ENCODE assay signal across 8 mouse cellular contexts in the genomic region with DNA sequence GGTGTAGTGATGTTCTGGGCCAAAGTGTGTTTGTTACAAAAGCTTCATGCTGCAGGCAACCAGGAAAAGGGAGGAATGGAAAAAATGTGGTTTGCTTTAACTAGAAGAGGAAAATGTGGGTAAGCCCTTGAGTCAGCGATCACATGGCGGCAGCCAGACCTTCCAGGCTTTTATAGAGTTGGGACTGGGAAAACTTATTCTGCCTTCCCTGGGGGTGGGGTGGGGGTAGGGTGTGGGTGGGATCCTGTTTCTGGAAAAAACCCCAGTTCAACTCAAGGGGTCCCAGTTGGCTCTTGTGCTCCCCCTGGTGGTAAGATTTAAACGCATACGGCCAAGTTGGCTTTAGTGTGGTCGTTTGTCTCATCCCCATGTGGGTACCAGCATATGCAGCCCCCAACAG. TPM values are rescaled to one million over a fixed set of nuclear protein-coding genes. Genes with fewer than 3 reads are reported as not detected.
DNase-seq lines count a peak whose midpoint lies in the region; ATAC-seq and TF ChIP-seq lines count a peak whose summit lies in the region.

No protein-coding gene starts in this region.

- H3K9me3 ChIP-seq in G1E (replicated peaks), result peaks cover 65% of the 10 kb centered on the region

- H3K27me3 ChIP-seq in G1E (ENCODE audit: insufficient read depth, low read length), result no peaks in the 10 kb centered on the region

- H3K36me3 ChIP-seq in G1E (replicated peaks), result no peaks in the 10 kb centered on the region

- DNase-seq in left cerebral cortex, adult 2 months (ENCODE audit: extremely low spot score in 1 of 2, low spot score in 2 of 2), result no peak
- DNase-seq in left cerebral cortex, adult 18-20 months (ENCODE audit: low spot score in 2 of 2), result no peak
- no peak for DNase-seq in G1E (ENCODE audit: low spot score)
- DNase-seq in embryo, embryonic 11.5 days (ENCODE audit: low read depth, low spot score), result peak; percentile 43
- DNase-seq in lung, postnatal 14 days, result peak; percentile 51
- DNase-seq in cerebellum, postnatal 4 days (ENCODE audit: low spot score in 2 of 2), result no peak
- no peak for DNase-seq in layer of hippocampus, postnatal 14 days (ENCODE audit: low spot score in 2 of 2)

- peak; percentile 63 for TF ChIP-seq CTCF in left cerebral cortex, adult 2 months (IDR thresholded peaks at IDR 0.05)
- TF ChIP-seq CTCF in G1E (IDR thresholded peaks at IDR 0.05; ENCODE audit: low read depth, low read length), result 0 out of 2 replicates have a peak, but pooled peaks have one; percentile 19

- intact Hi-C loops in left cerebral cortex, adult 2 months (cut with DNase I), result loop anchor here (1.0 to 2.0 kb wide), 3 partner anchors 72 to 105 kb away; no protein-coding TSS in a partner anchor

- no peak overlapping the region for H3K4me3 ChIP-seq in left cerebral cortex, adult 2 months
- no peak overlapping the region for H3K4me3 ChIP-seq in G1E (ENCODE audit: low read depth, low read length)

- H3K27ac ChIP-seq in left cerebral cortex, adult 2 months, result no peak overlapping the region

- H3K4me1 ChIP-seq in G1E (ENCODE audit: insufficient read depth, low read depth, low read length), result no peaks in the 10 kb centered on the region

- ATAC-seq in G1E (ENCODE audit: extremely low read depth, insufficient number of reproducible peaks, low FRiP score, poor library complexity, severe bottlenecking), result no peak
- no peak for ATAC-seq in activated CD4-positive, CD25-positive, alpha-beta regulatory T cell, adult 4 months

RNA-seq across cellular contexts. Expression of a gene that starts 3.5 kb away (rescaled TPM):
- 10 to 100 TPM; 39.6 to 40.7 TPM for total RNA-seq in left cerebral cortex, adult 2 months (2021)
- 10 to 100 TPM; 37.7 to 41.6 TPM for total RNA-seq in left cerebral cortex, adult 18-20 months (2021)
- total RNA-seq in G1E (2014; fragmentation: Nextera tagmentation) (not detected in 2 replicates), G1E (2017) (not detected in 2 replicates)
- not detected in 2 replicates for polyA plus RNA-seq in G1E (2012)
- polyA plus RNA-seq in activated CD4-positive, CD25-positive, alpha-beta regulatory T cell, adult 4 months (2017; shearing (Covaris generic)), result 100 to 1,000 TPM in 1 of 2 experiments, 10 to 100 TPM in 1; 73.3 to 104 TPM
- 100 to 1,000 TPM; 103 to 117 TPM for total RNA-seq in layer of hippocampus, postnatal 14 days (2021)

RNA-seq across cellular contexts. Expression of a gene that starts 48.5 kb away (rescaled TPM):
- total RNA-seq in left cerebral cortex, adult 2 months (2021), result 10 to 100 TPM; 13.7 to 14.6 TPM
- total RNA-seq in left cerebral cortex, adult 18-20 months (2021), result 10 to 100 TPM; 14.8 to 24.1 TPM
- total RNA-seq in G1E (2014; fragmentation: Nextera tagmentation) (not detected in 2 replicates), G1E (2017) (0.22 and 0.29 TPM in 2 replicates)
- 0.03 and 0.05 TPM in 2 replicates for polyA plus RNA-seq in G1E (2012)
- under 1 TPM in 1 of 2 experiments, not detected in 1; 0.20 TPM for polyA plus RNA-seq in activated CD4-positive, CD25-positive, alpha-beta regulatory T cell, adult 4 months (2017; shearing (Covaris generic))
- 10 to 100 TPM; 29.1 to 32.8 TPM for total RNA-seq in layer of hippocampus, postnatal 14 days (2021)

Comparison
In these comparisons a context has a peak if more than half of its experiments do, and no peak if none do; other contexts are left out.
1. DNase-seq: peak in embryo, embryonic 11.5 days (single experiment) and lung, postnatal 14 days (single experiment); none in left cerebral cortex, adult 2 months (0 of 2), left cerebral cortex, adult 18-20 months (0 of 2), G1E (single experiment), cerebellum, postnatal 4 days (0 of 2) and layer of hippocampus, postnatal 14 days (0 of 2).
2. RNA of a gene that starts 3.5 kb away (total RNA-seq): 103 to 117 TPM in layer of hippocampus, postnatal 14 days, 37.7 to 41.6 TPM in left cerebral cortex, adult 18-20 months and 39.6 to 40.7 TPM in left cerebral cortex, adult 2 months; not detected in G1E; every median in the first group is over 10 times any median in the second.
3. RNA of a gene that starts 48.5 kb away (total RNA-seq): 29.1 to 32.8 TPM in layer of hippocampus, postnatal 14 days, 14.8 to 24.1 TPM in left cerebral cortex, adult 18-20 months and 13.7 to 14.6 TPM in left cerebral cortex, adult 2 months; 0.22 to 0.29 TPM in G1E; every median in the first group is over 10 times any median in the second.